Mouse (Mus musculus) urinary bladder, postnatal 36 days (tissue): ENCODE results near the gene Cyp4a10.
A peak's percentile ranks its signal among the peaks of the same experiment; 100 is the strongest.
"Not testable (repeated sequence)": the region's sequence is repeated elsewhere in the genome, so short reads cannot be mapped to it uniquely, and the experiment has no call there.

Experiments
- DNase-seq, 2 experiments: peaks; one replicate each; pipeline ENCODE4 v3.0.0; 2022; ENCODE audit warnings: low spot score in 2 of 2, mixed read lengths in 1 of 2

The Cyp4a10 gene

GRCm38 (mm10) chr4:115518000-115518399 is at the start of gene Cyp4a10:
Cyp4a10 (plus strand) TSS chr4:115518264.
- DNase-seq = not testable (repeated sequence)

- not testable (repeated sequence) for DNase-seq
These were observed 44.5 kb upstream of the Cyp4a10 start for GRCm38 (mm10) chr4:115473585-115473984.

- DNase-seq = peak in 1 of 2 experiments; percentile 22
These were observed 42.0 kb upstream of the Cyp4a10 start for GRCm38 (mm10) chr4:115476051-115476450.

GRCm38 (mm10) chr4:115481006-115481652 is 36.9 kb upstream of the Cyp4a10 start:
- no peak for DNase-seq

- DNase-seq = no peak
These were observed 22.1 kb upstream of the Cyp4a10 start, which contains the start of gene Cyp4a14 for GRCm38 (mm10) chr4:115496001-115496400. Cyp4a14 (minus strand) TSS chr4:115496142.

GRCm38 (mm10) chr4:115497466-115497865 is 20.6 kb upstream of the Cyp4a10 start:
- DNase-seq = no peak

GRCm38 (mm10) chr4:115513964-115514363 is 4.1 kb upstream of the Cyp4a10 start:
- not testable (repeated sequence) for DNase-seq

GRCm38 (mm10) chr4:115519444-115519843 is 1.4 kb downstream of the Cyp4a10 start:
- DNase-seq = no peak

- no peak for DNase-seq
These were observed 3.7 kb downstream of the Cyp4a10 start for GRCm38 (mm10) chr4:115521766-115522165.

- no peak for DNase-seq
These were observed 27.0 kb downstream of the Cyp4a10 start for GRCm38 (mm10) chr4:115545101-115545500.

GRCm38 (mm10) chr4:115546141-115546828 is 28.2 kb downstream of the Cyp4a10 start:
- no peak for DNase-seq

GRCm38 (mm10) chr4:115552726-115553125 is 34.7 kb downstream of the Cyp4a10 start:
- no peak for DNase-seq

GRCm38 (mm10) chr4:115555513-115555912 is 37.4 kb downstream of the Cyp4a10 start:
- DNase-seq = no peak

GRCm38 (mm10) chr4:115557861-115558561 is 39.9 kb downstream of the Cyp4a10 start:
- no peak for DNase-seq

GRCm38 (mm10) chr4:115561236-115561635 is 43.2 kb downstream of the Cyp4a10 start:
- DNase-seq = not testable (repeated sequence)

GRCm38 (mm10) chr4:115563401-115563800 is 45.3 kb downstream of the Cyp4a10 start, which contains the start of gene Cyp4a31:
Cyp4a31 (plus strand) TSS chr4:115563649.
- no peak for DNase-seq

- DNase-seq = not testable (repeated sequence)
These were observed 46.6 kb downstream of the Cyp4a10 start for GRCm38 (mm10) chr4:115564469-115565225.

GRCm38 (mm10) chr4:115575255-115575654 is 57.2 kb downstream of the Cyp4a10 start:
- DNase-seq = no peak

GRCm38 (mm10) chr4:115575776-115576175 is 57.7 kb downstream of the Cyp4a10 start:
- no peak for DNase-seq

GRCm38 (mm10) chr4:115583036-115583435 is 65.0 kb downstream of the Cyp4a10 start:
- no peak for DNase-seq
